Mouse (Mus musculus) stomach, postnatal 0 days (tissue): ENCODE measurements at regions not wholly inside any gene's neighbourhood (a gene's known extent, or its start where the extent isn't known, plus 50 kb on each side); places are given as distances from the start of the nearest gene placed in this dataset.

Experiments used
- CTCF ChIP-seq: IDR thresholded peaks from 2 replicates; pipeline ENCODE4 v1.5.1; 2016; ENCODE audit warnings: antibody characterized with exemption, low read depth, mild to moderate bottlenecking, moderate library complexity
- EP300 ChIP-seq: optimal IDR thresholded peaks from 2 replicates; pipeline ENCODE3; 2016; ENCODE audit warnings: antibody characterized with exemption

- TF ChIP-seq CTCF, result no peak
- TF ChIP-seq EP300, result no peak
Observed at GRCm38 (mm10) chr2:55892821-55893535, 457.2 kb downstream of the Kcnj3 start.
